Mouse (Mus musculus) urinary bladder, postnatal 36 days (tissue): ENCODE data around the gene Cwc27.
A peak's percentile ranks its signal among the peaks of the same experiment; 100 is the strongest.

Experiments used
- DNase-seq, 2 experiments: peaks; one replicate each; pipeline ENCODE4 v3.0.0; 2022; ENCODE audit warnings: low spot score in 2 of 2, mixed read lengths in 1 of 2

Gene Cwc27

DNA sequence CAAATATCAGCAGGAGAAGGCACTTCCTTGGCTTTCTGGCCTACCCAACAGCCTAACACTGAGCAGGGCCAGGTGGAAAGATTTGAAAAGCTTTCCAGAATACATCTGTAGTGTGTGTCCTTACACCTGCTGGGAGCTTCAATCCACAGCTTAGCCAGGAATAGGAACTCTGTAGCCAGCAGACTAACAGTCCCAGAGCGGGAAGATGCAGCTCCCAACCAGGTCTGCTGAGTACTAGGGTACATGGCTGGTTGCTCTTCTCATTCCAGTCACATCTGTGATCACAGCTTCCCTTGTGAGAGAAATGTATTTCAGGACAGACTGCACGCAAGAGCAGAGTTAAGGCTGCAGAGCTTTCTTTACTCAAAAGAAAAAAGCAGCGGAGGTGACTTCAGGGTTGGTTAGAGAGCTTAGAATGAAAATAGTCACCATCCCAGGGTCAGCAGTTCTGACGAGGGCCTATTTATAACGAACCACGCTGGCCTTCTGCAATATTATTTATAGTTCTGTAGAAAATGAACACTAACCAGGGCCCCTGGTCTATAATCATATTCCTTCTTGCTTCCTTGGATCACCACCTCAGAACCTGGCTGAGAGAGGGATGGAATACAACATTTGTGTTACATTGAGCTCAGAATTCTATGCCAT, 171.0 kb downstream of the Cwc27 start:
- no peak for DNase-seq

DNA sequence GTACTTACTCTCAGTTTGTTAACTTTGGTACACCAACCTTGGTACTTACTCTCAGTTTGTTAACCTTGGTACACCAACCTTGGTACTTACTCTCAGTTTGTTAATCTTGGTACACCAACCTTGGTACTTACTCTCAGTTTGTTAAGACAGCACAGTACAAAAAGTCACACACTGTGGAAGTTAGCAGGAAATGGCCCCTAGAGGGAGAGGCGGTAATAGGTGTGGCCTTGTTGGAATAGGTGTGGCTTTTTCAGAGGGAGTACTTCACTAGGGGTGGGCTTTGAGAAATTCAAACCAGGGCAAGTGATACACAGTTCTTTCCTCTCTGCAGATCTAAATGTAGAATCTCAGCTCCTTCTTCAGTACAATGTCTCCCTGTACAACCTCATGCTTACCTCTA, 172.8 kb downstream of the Cwc27 start:
- no peak for DNase-seq

DNA sequence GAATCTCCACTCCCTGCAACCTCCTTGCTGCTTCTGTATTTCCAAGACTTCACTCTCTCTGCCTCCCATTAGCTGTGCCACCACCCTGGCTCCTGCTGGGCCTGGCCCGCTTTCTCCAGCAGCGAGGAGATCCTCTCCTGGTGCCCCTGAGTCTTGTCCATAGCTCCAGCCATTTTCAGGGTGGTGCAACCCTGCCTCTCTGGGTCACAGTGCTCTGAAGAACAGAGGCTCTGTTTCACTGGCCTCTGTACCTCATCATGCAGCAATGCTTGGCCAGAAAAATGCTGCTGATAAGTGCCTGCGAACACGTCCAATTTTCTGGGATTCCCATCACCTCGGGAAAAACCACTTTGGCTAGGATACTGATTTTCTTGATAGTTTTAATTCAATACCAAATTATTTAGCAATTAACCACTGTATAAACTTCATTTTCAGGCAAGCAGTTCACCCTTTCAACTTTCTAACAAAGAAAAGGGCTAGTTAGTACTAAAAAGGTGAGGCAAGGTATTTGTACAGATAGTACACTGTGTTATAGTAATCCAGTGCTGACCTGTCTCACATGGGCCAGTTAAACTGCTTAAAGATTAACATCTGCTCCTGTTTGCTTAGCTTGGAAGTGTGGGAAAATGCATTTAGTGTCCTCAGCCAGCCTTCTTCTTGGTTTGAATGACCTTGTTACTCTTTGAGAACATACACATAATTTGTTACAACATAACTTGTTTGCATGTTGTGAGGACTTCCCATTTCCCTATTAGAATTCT, 176.1 kb downstream of the Cwc27 start:
- no peak for DNase-seq

- DNase-seq, result no peak
Observed at GRCm38 (mm10) chr13:104638988-104639387, 178.0 kb downstream of the Cwc27 start.

GRCm38 (mm10) chr13:104635965-104636462, 180.9 kb downstream of the Cwc27 start:
- DNase-seq, result no peak

DNA sequence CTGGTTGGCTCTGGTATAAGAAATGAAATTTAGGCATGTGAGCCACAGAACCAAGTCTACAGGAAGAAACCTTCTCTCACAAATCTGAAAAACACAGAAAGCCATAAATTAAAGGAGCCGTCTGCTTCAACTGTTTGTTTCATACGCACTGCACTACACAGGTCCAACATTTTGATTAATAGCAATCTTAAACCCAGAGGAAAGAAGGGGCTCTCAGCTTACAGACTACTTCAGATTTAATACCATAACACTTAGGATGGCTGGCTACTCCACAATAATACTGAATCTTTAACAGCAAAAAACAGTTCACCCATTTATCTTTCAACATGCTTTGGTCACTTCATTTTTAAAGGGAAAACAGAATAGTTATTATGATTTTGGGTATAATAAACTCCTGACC, 182.2 kb downstream of the Cwc27 start:
- no peak for DNase-seq

GRCm38 (mm10) chr13:104632427-104633167, 184.3 kb downstream of the Cwc27 start:
- no peak for DNase-seq

DNA sequence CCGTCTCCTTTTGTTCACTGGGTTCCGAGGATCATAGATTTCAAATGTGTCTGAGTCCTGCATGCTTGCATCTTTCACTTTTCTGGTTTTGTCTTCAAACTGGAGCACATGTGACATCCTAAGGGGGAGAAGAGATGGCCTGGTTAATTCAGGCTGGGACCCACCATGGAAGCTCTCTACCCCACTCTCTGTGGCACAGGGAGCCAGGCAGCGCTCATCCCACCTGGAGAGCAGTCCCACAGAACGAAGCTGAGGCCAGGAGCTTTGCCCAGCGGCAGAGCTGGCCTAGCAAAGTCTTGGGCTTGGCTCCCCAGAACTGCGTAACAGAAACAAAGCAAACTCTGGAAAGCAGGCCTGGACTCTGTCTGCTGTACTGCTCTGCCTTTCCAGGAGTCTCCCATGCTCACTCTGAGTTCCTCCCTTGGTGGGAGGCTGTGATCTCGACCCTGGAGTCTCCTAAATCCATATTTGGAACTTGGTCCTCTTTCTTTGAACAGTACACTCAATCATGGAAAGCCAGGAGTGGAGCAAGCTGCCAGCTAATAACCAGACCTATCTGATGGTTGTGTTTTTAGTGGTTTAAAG, 185.2 kb downstream of the Cwc27 start:
- DNase-seq, result no peak

DNA sequence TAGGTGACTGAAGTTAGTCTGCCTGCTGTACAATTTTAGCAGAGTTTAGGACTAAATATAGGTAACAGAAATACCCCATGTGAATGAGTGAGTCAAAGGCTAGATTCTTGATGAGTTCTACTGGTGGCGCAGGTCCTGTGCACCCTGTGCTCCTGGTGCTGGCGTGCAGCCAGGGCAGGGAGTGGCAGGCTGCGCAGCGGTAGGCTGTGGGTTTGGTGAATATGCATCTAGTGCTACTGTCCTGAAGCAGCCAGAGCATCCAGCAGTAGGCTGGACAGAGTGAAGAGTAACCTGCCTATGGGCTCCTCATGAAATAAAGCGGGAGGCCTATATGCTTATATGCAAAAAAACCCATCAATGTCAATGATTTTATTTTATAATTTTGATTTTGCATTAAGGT, 186.1 kb downstream of the Cwc27 start:
- DNase-seq, result peak in 1 of 2 experiments; percentile 30

DNA sequence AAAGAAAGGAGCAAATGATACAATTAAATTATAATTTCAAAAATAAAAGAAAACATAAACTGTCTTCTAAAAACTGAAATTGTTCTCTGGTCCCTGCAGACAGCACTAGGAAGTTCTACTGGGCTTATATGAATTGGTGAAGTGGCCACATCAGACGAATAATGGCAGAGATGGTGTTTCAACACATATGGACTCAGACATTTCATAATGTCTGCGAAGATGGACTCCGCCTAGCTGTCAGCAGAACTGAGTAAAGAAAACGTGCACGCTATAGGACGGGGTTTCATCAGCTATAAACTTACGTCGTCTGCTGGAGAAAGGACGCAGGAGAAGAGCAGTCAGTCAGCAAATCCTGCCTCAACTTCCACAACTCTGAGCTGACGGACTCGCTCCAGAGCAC, 187.3 kb downstream of the Cwc27 start:
- no peak for DNase-seq

DNA sequence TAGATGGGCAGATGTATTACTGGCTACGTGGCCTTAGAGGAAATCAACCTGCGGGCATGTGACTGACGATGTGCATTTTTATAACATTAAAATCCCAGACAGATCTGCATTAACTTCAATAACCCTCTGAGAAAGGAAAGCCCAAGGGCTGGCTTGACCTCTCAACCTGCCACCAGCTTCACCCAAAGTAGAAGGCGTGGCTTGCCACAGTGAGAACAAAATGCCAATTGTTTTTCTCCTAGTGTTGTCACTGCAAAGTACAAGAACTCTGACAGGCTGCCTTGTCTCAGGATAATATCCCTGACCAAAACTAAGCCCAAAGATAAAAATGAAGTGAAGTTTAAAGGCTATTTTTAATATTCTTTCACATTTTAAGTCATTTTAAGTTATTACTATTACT, 188.9 kb downstream of the Cwc27 start:
- no peak for DNase-seq

GRCm38 (mm10) chr13:104627169-104627909, 189.6 kb downstream of the Cwc27 start:
- DNase-seq, result no peak

- no peak for DNase-seq
Observed at GRCm38 (mm10) chr13:104623130-104623891, 193.6 kb downstream of the Cwc27 start.

DNA sequence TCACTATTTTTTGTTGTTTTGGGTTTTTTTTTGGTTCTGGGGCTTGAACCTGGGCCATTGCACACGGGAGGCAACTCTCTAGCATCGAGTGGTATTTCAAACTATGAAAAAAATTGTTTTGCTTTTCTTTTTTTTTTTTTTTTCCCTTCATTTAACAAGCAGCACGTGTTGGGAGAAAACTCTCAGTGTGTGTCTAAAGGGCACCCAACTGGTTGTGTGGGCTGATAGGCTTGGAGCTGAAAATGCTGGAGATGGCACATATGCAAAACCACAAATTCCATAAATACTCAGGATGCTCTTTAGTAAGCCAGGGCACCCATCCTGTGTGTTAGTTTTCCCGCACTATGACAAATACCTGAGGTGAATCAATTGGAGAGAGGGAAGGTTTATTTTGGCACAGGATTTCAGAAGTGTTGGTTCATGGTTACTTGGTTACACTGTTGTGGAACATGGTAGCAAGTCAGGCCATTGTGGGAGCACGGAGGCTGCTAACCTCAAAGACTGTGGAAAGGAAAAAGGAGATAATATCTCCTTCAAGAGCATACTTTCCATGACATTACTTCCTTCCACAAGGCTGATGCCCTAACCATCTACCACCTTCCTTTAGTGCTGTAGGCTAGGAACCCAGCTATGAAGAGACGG, 194.7 kb downstream of the Cwc27 start:
- no peak for DNase-seq

GRCm38 (mm10) chr13:104620423-104620822, 196.5 kb downstream of the Cwc27 start:
- no peak for DNase-seq

DNA sequence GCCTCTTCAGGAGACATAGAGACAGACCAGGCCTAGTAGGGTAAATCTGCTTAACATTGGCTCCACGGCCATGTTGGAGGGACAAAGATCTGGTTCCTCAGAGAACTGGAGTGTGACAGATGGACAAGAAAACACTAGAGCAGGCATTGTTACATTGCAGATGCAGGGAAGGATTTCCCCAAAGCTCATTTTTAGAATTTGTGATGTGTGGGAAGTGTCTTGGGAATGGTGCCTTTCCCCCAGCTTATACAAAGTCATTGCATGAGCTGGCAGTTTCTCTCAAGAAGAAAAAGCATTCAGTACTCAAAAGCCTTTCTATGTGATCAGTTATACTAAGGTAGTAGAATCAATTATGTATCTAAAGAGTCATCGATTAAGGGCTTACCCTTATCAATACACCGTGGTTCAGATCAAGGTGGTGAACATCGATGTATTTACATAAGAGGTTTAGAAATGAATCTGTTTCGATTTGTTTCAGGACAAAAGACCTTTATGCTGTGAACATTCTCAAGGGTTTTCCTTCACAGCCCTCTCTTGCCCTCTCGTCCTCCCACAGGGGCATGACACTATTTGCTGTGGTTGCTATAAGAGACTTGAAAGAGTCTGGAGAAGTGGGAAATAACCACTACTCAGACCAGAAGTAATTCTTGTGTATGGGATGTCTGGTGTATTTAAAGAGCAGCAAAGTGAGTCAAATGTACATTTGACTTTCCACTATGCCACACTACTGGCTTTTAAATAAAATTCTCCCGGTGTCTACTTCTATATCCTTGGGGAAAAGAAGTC, 197.2 kb downstream of the Cwc27 start:
- no peak for DNase-seq

GRCm38 (mm10) chr13:104617201-104617600, 199.7 kb downstream of the Cwc27 start:
- DNase-seq, result no peak

DNA sequence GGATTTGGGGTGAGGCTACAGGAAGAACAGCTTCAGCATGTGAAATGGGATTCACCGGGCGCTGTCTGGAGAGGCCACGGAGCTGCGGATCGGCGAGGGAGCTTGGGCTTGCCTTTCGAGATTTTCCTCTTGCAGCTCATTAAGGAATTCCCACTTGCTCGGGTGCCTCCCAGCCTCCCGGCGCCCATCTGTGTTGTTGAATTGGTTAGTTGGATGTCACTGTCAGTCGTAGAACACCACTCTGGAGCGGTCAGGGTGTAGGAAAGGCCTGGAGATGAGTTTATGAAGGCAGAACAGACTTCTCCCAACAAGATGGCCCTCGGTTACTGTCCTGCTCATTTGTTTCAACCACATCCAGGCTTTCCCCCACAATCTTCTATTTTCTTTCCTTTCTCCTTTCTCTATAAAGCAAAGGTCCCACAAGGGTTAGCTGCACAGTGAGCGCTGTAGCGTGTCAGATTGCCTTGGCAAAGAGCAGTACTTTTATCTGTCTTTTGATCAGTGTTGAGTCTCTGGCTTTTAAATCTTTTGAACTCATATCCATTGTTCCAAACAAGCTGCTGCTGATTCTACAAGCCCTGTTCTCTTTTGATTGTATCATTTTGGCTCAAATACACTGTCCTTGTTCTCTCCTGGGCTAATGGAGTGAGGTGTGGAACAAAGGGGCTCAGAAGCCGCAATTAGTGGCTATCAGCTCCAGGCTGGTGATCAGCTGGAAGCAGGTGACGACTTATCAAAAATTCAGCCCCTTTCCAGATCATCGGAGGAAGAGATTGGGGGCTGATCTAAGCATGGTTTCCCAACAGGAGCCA, 200.7 kb downstream of the Cwc27 start:
- DNase-seq, result no peak

GRCm38 (mm10) chr13:104615111-104615510, 201.8 kb downstream of the Cwc27 start:
- DNase-seq, result no peak
